Mouse (Mus musculus): Measurements from ENCODE around the gene Tmem254b. TPM values are rescaled to one million over a fixed set of nuclear protein-coding genes. Genes with fewer than 3 reads are reported as not detected.
"Not testable (repeated sequence)": the region's sequence is repeated elsewhere in the genome, so short reads cannot be mapped to it uniquely, and the experiment has no call there.

The Tmem254b gene
- 15.7 and 19.2 TPM in 2 replicates for polyA plus RNA-seq (2014; fragmentation: Nextera tagmentation; extraction: Ambion mirVana)

DNA sequence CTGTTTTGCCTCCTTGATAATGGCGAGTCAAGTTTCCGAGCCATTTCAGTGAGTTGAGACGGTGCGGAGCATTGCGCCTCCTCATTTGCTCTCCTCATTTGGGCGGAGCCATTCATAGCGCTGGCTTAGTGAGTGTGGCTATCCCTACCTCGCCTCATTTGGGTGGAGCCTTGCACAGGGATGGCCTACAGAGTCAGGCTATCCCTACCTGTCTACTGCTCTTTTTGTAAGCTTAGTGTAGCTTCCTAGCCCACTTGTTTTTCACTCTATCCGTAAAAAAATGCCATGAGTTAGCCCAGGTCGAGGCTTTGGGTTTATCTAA, at the start of gene Tmem254b:
Gene Tmem254b, minus strand, starts transcription at position 116 of the 322 bp plus-strand sequence.
- not testable (repeated sequence) for H3K9ac ChIP-seq (ENCODE audit: low read length); ATAC-seq (ENCODE audit: insufficient number of reproducible peaks, insufficient read depth, low FRiP score, low read depth); H3K4me2 ChIP-seq (ENCODE audit: low read length); H3K4me3 ChIP-seq (ENCODE audit: control insufficient read depth in 1 of 2, insufficient read depth in 1 of 2, low read depth in 1 of 2, low read length in 2 of 2); H3K9me3 ChIP-seq (ENCODE audit: control insufficient read depth, low read length); H3K36me3 ChIP-seq (ENCODE audit: control insufficient read depth, insufficient read depth, low read length); H3K27ac ChIP-seq (replicated peaks in 1 of 2; ENCODE audit: control insufficient read depth in 1 of 2, insufficient read depth in 1 of 2, low read depth in 2 of 2, low read length in 2 of 2); H3K27me3 ChIP-seq (ENCODE audit: control insufficient read depth, insufficient read depth, low read length); H3K4me1 ChIP-seq (ENCODE audit: control insufficient read depth in 2 of 2, insufficient read depth in 2 of 2, low read length in 2 of 2)
- WGBS = no CpG with 5 or more reads among the region's 10 CpGs

- H3K4me1 ChIP-seq (ENCODE audit: control insufficient read depth in 2 of 2, insufficient read depth in 2 of 2, low read length in 2 of 2); H3K36me3 ChIP-seq (ENCODE audit: control insufficient read depth, insufficient read depth, low read length); H3K9me3 ChIP-seq (ENCODE audit: control insufficient read depth, low read length); H3K27ac ChIP-seq (replicated peaks in 1 of 2; ENCODE audit: control insufficient read depth in 1 of 2, insufficient read depth in 1 of 2, low read depth in 2 of 2, low read length in 2 of 2); H3K27me3 ChIP-seq (ENCODE audit: control insufficient read depth, insufficient read depth, low read length); H3K4me2 ChIP-seq (ENCODE audit: low read length); H3K4me3 ChIP-seq (ENCODE audit: control insufficient read depth in 1 of 2, insufficient read depth in 1 of 2, low read depth in 1 of 2, low read length in 2 of 2); ATAC-seq (ENCODE audit: insufficient number of reproducible peaks, insufficient read depth, low FRiP score, low read depth); H3K9ac ChIP-seq (ENCODE audit: low read length): not testable (repeated sequence)
- no CpG with 5 or more reads among the region's 2 CpGs for WGBS
Observed at GRCm38 (mm10) chr14:26237183-26237582, 30.3 kb upstream of the Tmem254b start.

GRCm38 (mm10) chr14:26216233-26217000, 9.6 kb upstream of the Tmem254b start:
- not testable (repeated sequence) for H3K4me2 ChIP-seq (ENCODE audit: low read length); H3K9me3 ChIP-seq (ENCODE audit: control insufficient read depth, low read length); H3K36me3 ChIP-seq (ENCODE audit: control insufficient read depth, insufficient read depth, low read length); ATAC-seq (ENCODE audit: insufficient number of reproducible peaks, insufficient read depth, low FRiP score, low read depth); H3K27me3 ChIP-seq (ENCODE audit: control insufficient read depth, insufficient read depth, low read length); H3K4me3 ChIP-seq (ENCODE audit: control insufficient read depth in 1 of 2, insufficient read depth in 1 of 2, low read depth in 1 of 2, low read length in 2 of 2); H3K27ac ChIP-seq (replicated peaks in 1 of 2; ENCODE audit: control insufficient read depth in 1 of 2, insufficient read depth in 1 of 2, low read depth in 2 of 2, low read length in 2 of 2); H3K4me1 ChIP-seq (ENCODE audit: control insufficient read depth in 2 of 2, insufficient read depth in 2 of 2, low read length in 2 of 2); H3K9ac ChIP-seq (ENCODE audit: low read length)
- WGBS = no CpG with 5 or more reads among the region's 5 CpGs

DNA sequence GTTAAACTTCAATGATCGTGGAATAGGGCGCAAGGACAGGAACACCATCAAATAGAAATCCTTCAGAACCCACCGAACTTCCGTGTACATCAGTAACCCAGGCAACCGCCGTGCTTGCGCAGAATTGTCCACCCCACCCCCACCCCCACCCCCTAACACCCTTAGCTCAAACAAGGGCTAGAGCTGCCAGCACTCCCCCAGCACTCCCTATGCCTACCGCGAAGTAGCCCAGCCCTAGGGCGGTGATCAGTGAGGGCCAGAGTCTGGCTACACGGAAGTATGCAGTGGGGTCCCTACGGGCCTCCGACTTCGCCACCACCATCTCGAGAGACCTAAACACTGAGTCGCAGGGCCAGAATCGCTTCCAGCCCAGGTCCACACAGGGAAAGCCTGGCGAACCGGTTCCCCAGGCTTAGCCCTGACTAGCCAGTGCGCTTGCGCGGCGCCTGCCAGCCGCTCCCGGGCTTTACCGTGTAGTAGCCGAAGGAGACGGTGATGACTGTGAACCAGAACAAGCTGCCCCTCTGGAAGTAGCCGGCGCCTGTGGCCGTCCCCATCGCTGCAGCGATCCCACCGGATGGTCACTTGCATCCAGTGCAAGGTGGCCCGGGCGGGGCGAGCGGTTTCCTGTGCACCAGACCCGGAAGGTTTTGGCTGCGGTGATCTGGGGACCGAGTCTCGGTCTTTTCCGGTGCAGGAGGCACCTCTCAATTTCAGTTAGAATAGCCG, 480 bp downstream of the Tmem254b start:
- H3K4me3 ChIP-seq (ENCODE audit: control insufficient read depth in 1 of 2, insufficient read depth in 1 of 2, low read depth in 1 of 2, low read length in 2 of 2); H3K27me3 ChIP-seq (ENCODE audit: control insufficient read depth, insufficient read depth, low read length); H3K9me3 ChIP-seq (ENCODE audit: control insufficient read depth, low read length); H3K4me2 ChIP-seq (ENCODE audit: low read length); H3K27ac ChIP-seq (replicated peaks in 1 of 2; ENCODE audit: control insufficient read depth in 1 of 2, insufficient read depth in 1 of 2, low read depth in 2 of 2, low read length in 2 of 2); H3K4me1 ChIP-seq (ENCODE audit: control insufficient read depth in 2 of 2, insufficient read depth in 2 of 2, low read length in 2 of 2); H3K36me3 ChIP-seq (ENCODE audit: control insufficient read depth, insufficient read depth, low read length); H3K9ac ChIP-seq (ENCODE audit: low read length): not testable (repeated sequence)
- WGBS = no CpG with 5 or more reads among the region's 44 CpGs
- peak; percentile 66; the same call in 1 of the 2 replicates for ATAC-seq (ENCODE audit: insufficient number of reproducible peaks, insufficient read depth, low FRiP score, low read depth)

GRCm38 (mm10) chr14:26197851-26198250, 9.0 kb downstream of the Tmem254b start:
- WGBS = no CpG with 5 or more reads among the region's 3 CpGs
- ATAC-seq (ENCODE audit: insufficient number of reproducible peaks, insufficient read depth, low FRiP score, low read depth); H3K4me2 ChIP-seq (ENCODE audit: low read length); H3K4me1 ChIP-seq (ENCODE audit: control insufficient read depth in 2 of 2, insufficient read depth in 2 of 2, low read length in 2 of 2); H3K36me3 ChIP-seq (ENCODE audit: control insufficient read depth, insufficient read depth, low read length); H3K4me3 ChIP-seq (ENCODE audit: control insufficient read depth in 1 of 2, insufficient read depth in 1 of 2, low read depth in 1 of 2, low read length in 2 of 2); H3K27ac ChIP-seq (replicated peaks in 1 of 2; ENCODE audit: control insufficient read depth in 1 of 2, insufficient read depth in 1 of 2, low read depth in 2 of 2, low read length in 2 of 2); H3K9me3 ChIP-seq (ENCODE audit: control insufficient read depth, low read length); H3K9ac ChIP-seq (ENCODE audit: low read length); H3K27me3 ChIP-seq (ENCODE audit: control insufficient read depth, insufficient read depth, low read length): not testable (repeated sequence)

- not testable (repeated sequence) for ATAC-seq (ENCODE audit: insufficient number of reproducible peaks, insufficient read depth, low FRiP score, low read depth)
- no CpG with 5 or more reads among the region's 8 CpGs for WGBS
Observed at GRCm38 (mm10) chr14:26188361-26188760, 18.5 kb downstream of the Tmem254b start.

GRCm38 (mm10) chr14:26186638-26187037, 20.2 kb downstream of the Tmem254b start:
- H3K4me2 ChIP-seq (ENCODE audit: low read length); H3K27ac ChIP-seq (replicated peaks in 1 of 2; ENCODE audit: control insufficient read depth in 1 of 2, insufficient read depth in 1 of 2, low read depth in 2 of 2, low read length in 2 of 2); H3K4me3 ChIP-seq (ENCODE audit: control insufficient read depth in 1 of 2, insufficient read depth in 1 of 2, low read depth in 1 of 2, low read length in 2 of 2); H3K36me3 ChIP-seq (ENCODE audit: control insufficient read depth, insufficient read depth, low read length); H3K4me1 ChIP-seq (ENCODE audit: control insufficient read depth in 2 of 2, insufficient read depth in 2 of 2, low read length in 2 of 2); H3K27me3 ChIP-seq (ENCODE audit: control insufficient read depth, insufficient read depth, low read length); H3K9ac ChIP-seq (ENCODE audit: low read length); H3K9me3 ChIP-seq (ENCODE audit: control insufficient read depth, low read length); ATAC-seq (ENCODE audit: insufficient number of reproducible peaks, insufficient read depth, low FRiP score, low read depth): not testable (repeated sequence)
- no CpG with 5 or more reads among the region's 9 CpGs for WGBS

More at GRCm38 (mm10) chr14:26188361-26188760, 18.5 kb downstream of the Tmem254b start:
- H3K27ac ChIP-seq (replicated peaks in 1 of 2; ENCODE audit: control insufficient read depth in 1 of 2, insufficient read depth in 1 of 2, low read depth in 2 of 2, low read length in 2 of 2); H3K27me3 ChIP-seq (ENCODE audit: control insufficient read depth, insufficient read depth, low read length); H3K4me3 ChIP-seq (ENCODE audit: control insufficient read depth in 1 of 2, insufficient read depth in 1 of 2, low read depth in 1 of 2, low read length in 2 of 2); H3K4me2 ChIP-seq (ENCODE audit: low read length); H3K9ac ChIP-seq (ENCODE audit: low read length); H3K9me3 ChIP-seq (ENCODE audit: control insufficient read depth, low read length); H3K36me3 ChIP-seq (ENCODE audit: control insufficient read depth, insufficient read depth, low read length); H3K4me1 ChIP-seq (ENCODE audit: control insufficient read depth in 2 of 2, insufficient read depth in 2 of 2, low read length in 2 of 2): not testable (repeated sequence)

Measured in heart, embryonic 14.5 days (tissue).